Mouse (Mus musculus) telencephalon, adult 2 months (tissue): Measurements from ENCODE around the gene Olfr213.
"Not testable (repeated sequence)": the region's sequence is repeated elsewhere in the genome, so short reads cannot be mapped to it uniquely, and the experiment has no call there.

Source experiments
- DNase-seq: peaks from one replicate; pipeline ENCODE4 v3.0.0-alpha.2; 2011; ENCODE audit warnings: low read depth, low spot score

Olfr213 gene

GRCm38 (mm10) chr6:116538156-116538555 lies at the start of gene Olfr213:
TSS of gene Olfr213 (plus strand) at chr6:116538456.
- no peak for DNase-seq

- DNase-seq, result no peak
These were observed 49.5 kb upstream of the Olfr213 start, which contains the start of gene Olfr211 for GRCm38 (mm10) chr6:116488791-116489190. TSS of gene Olfr211 (plus strand) at chr6:116489091.

- no peak for DNase-seq
These were observed 44.5 kb upstream of the Olfr213 start for GRCm38 (mm10) chr6:116493742-116494141.

- DNase-seq, result no peak
These were observed 42.3 kb upstream of the Olfr213 start for GRCm38 (mm10) chr6:116495960-116496359.

GRCm38 (mm10) chr6:116506302-116507003 lies 31.8 kb upstream of the Olfr213 start, which contains the start of gene Olfr212:
TSS of gene Olfr212 (plus strand) at chr6:116506516.
- not testable (repeated sequence) for DNase-seq

- no peak for DNase-seq
These were observed 23.4 kb upstream of the Olfr213 start for GRCm38 (mm10) chr6:116514832-116515231.

GRCm38 (mm10) chr6:116542500-116542899 lies 4.2 kb downstream of the Olfr213 start:
- DNase-seq, result no peak

GRCm38 (mm10) chr6:116550841-116551240 lies 12.6 kb downstream of the Olfr213 start, which contains the start of gene Gm5580:
TSS of gene Gm5580 (plus strand) at chr6:116551141.
- DNase-seq, result not testable (repeated sequence)

GRCm38 (mm10) chr6:116553935-116554334 lies 15.7 kb downstream of the Olfr213 start, which contains the start of gene Olfr214:
TSS of gene Olfr214 (plus strand) at chr6:116554235.
- DNase-seq, result no peak

GRCm38 (mm10) chr6:116554952-116555351 lies 16.7 kb downstream of the Olfr213 start:
- no peak for DNase-seq

GRCm38 (mm10) chr6:116569834-116570233 lies 31.6 kb downstream of the Olfr213 start:
- DNase-seq, result no peak

- DNase-seq, result no peak
These were observed 45.8 kb downstream of the Olfr213 start, which contains the start of gene Olfr215 for GRCm38 (mm10) chr6:116584095-116584494. TSS of gene Olfr215 (minus strand) at chr6:116584195.
